Comparison of ENCODE assay signal across 9 mouse cellular contexts in genomic region chr4:126752024-126752607, GRCm38 (mm10). TPM values are rescaled to one million over a fixed set of nuclear protein-coding genes. Genes with fewer than 3 reads are reported as not detected.
A peak's percentile ranks its signal among the peaks of the same experiment; 100 is the strongest.
DNase-seq lines count a peak whose midpoint lies in the region; ATAC-seq and TF ChIP-seq lines count a peak whose summit lies in the region.
"Had no signal": no experiment of that assay in that cellular context is flagged by ENCODE, and none has a peak within 500 bp of the region (broad histone marks: within the 10 kb centered on the region; RNA-seq: fewer than 3 reads in every experiment).

No protein-coding gene starts in this region.

- peak overlapping the region; percentile 93 for H3K9ac ChIP-seq in heart, embryonic 16.5 days (ENCODE audit: low read length)
- peak overlapping the region; percentile 95 for H3K9ac ChIP-seq in liver, embryonic 16.5 days (ENCODE audit: low read depth, low read length)

- ATAC-seq in frontal cortex, adult (ENCODE audit: low TSS enrichment) = no peak
- ATAC-seq in heart, embryonic 16.5 days (replicated peaks; ENCODE audit: extremely low read depth, insufficient read depth, low FRiP score) = no peak
- ATAC-seq in liver, embryonic 16.5 days (ENCODE audit: low read depth) = no peak

- H3K4me2 ChIP-seq in heart, embryonic 16.5 days (ENCODE audit: low read depth, low read length) = peak overlapping the region; percentile 100
- peak overlapping the region; percentile 88 for H3K4me2 ChIP-seq in liver, embryonic 16.5 days (ENCODE audit: low read depth, low read length)

- intact Hi-C loops in gastrocnemius, postnatal 36 days (cut with DNase I) = no loop called here

- H3K27ac ChIP-seq in spleen, adult 2 months (ENCODE audit: insufficient read depth, low read length) = no peak overlapping the region
- peak overlapping the region; percentile 49 for H3K27ac ChIP-seq in heart, embryonic 16.5 days (ENCODE audit: low read length)
- no peak overlapping the region for H3K27ac ChIP-seq in liver, embryonic 16.5 days (ENCODE audit: low read length)

- peak; percentile 33 to 36 for DNase-seq in frontal cortex, postnatal 10 days (ENCODE audit: low spot score in 2 of 2)
- DNase-seq in spleen, adult 2 months (ENCODE audit: low read depth in 1 of 2, low spot score in 2 of 2) = no peak
- no peak for DNase-seq in spleen, adult 18-20 months
- DNase-seq in ovary, postnatal 36 days (ENCODE audit: low spot score) = no peak
- DNase-seq in gastrocnemius, postnatal 36 days = no peak

- TF ChIP-seq CTCF in spleen, adult 2 months (IDR thresholded peaks at IDR 0.05; ENCODE audit: extremely low read depth, insufficient read depth, insufficient read length, insufficient replicate concordance) = no peak

- H3K36me3 ChIP-seq in spleen, adult 2 months (ENCODE audit: control insufficient read depth, insufficient read depth, low read length) = peaks cover 13% of the 10 kb centered on the region
- H3K36me3 ChIP-seq in heart, embryonic 16.5 days (ENCODE audit: control insufficient read depth, insufficient read depth) = peaks cover 9% of the 10 kb centered on the region
- no peaks in the 10 kb centered on the region; the same call in 1 of the 2 replicates for H3K36me3 ChIP-seq in liver, embryonic 16.5 days (ENCODE audit: control insufficient read depth, insufficient read depth)

- H3K4me1 ChIP-seq in spleen, adult 2 months (ENCODE audit: control insufficient read depth, insufficient read depth, insufficient read length) = peaks cover 10% of the 10 kb centered on the region; the same call in 1 of the 2 replicates
- H3K4me1 ChIP-seq in heart, embryonic 16.5 days (ENCODE audit: control insufficient read depth, insufficient read depth, low read length) = peaks cover 30% of the 10 kb centered on the region
- H3K4me1 ChIP-seq in liver, embryonic 16.5 days (ENCODE audit: control insufficient read depth, low read depth, low read length) = peaks cover 15% of the 10 kb centered on the region

- no peak for TF ChIP-seq POLR2A in spleen, adult 2 months (IDR thresholded peaks at IDR 0.05; ENCODE audit: low read depth, low read length)

- no peaks in the 10 kb centered on the region for H3K9me3 ChIP-seq in heart, embryonic 16.5 days (replicated peaks; ENCODE audit: control insufficient read depth, low read length)
- no peaks in the 10 kb centered on the region for H3K9me3 ChIP-seq in liver, embryonic 16.5 days (replicated peaks; ENCODE audit: control insufficient read depth, low read length)

- peak overlapping the region; percentile 96 for H3K4me3 ChIP-seq in spleen, adult 2 months (ENCODE audit: extremely low read depth, insufficient read depth, insufficient read length)
- peak overlapping the region; percentile 82 for H3K4me3 ChIP-seq in heart, embryonic 16.5 days (ENCODE audit: low read length)
- H3K4me3 ChIP-seq in liver, embryonic 16.5 days (ENCODE audit: low read depth, low read length) = peak overlapping the region; percentile 92

- 31% methylated on average over 13 of the region's 13 CpGs for WGBS in spleen, adult 2 months
- WGBS in heart, embryonic 16.5 days = 5% methylated on average over 13 of the region's 13 CpGs
- WGBS in liver, embryonic 16.5 days (ENCODE audit: insufficient replicate concordance) = 17% methylated on average over 13 of the region's 13 CpGs

- H3K27me3 ChIP-seq in spleen, adult 2 months (ENCODE audit: control insufficient read depth, insufficient read depth, low read length) = no peaks in the 10 kb centered on the region
- H3K27me3 ChIP-seq in heart, embryonic 16.5 days (ENCODE audit: control insufficient read depth, insufficient read depth, low read length) = no peaks in the 10 kb centered on the region
- H3K27me3 ChIP-seq in liver, embryonic 16.5 days (ENCODE audit: control insufficient read depth, insufficient read depth, low read depth, low read length) = no peaks in the 10 kb centered on the region

RNA-seq across cellular contexts. Expression of gene Ncdn, which starts 1.1 kb away (rescaled TPM):
- polyA plus RNA-seq in spleen, adult 2 months (2012; rRNA removed) = 31.9 and 42.1 TPM in 2 replicates
- polyA plus RNA-seq in heart, embryonic 16.5 days (2015; fragmentation: Nextera tagmentation; extraction: Ambion mirVana) = 22.4 and 23.3 TPM in 2 replicates
- 6.1 and 6.7 TPM in 2 replicates for polyA plus RNA-seq in liver, embryonic 16.5 days (2015; fragmentation: Nextera tagmentation; extraction: Ambion mirVana)
- 1 to 10 TPM; 7.6 to 9.9 TPM for total RNA-seq in gastrocnemius, postnatal 36 days (2021)

RNA-seq across cellular contexts. Expression of gene AU040320, which starts 1.2 kb away (rescaled TPM):
- polyA plus RNA-seq in spleen, adult 2 months (2012; rRNA removed) = 24.8 and 27.0 TPM in 2 replicates
- 21.1 and 22.0 TPM in 2 replicates for polyA plus RNA-seq in heart, embryonic 16.5 days (2015; fragmentation: Nextera tagmentation; extraction: Ambion mirVana)
- polyA plus RNA-seq in liver, embryonic 16.5 days (2015; fragmentation: Nextera tagmentation; extraction: Ambion mirVana) = 6.9 and 8.5 TPM in 2 replicates
- total RNA-seq in gastrocnemius, postnatal 36 days (2021) = 10 to 100 TPM; 23.5 TPM

RNA-seq across cellular contexts. Expression of gene Tfap2e, which starts 16.1 kb away (rescaled TPM):
- 0.05 TPM in 1 of 2 replicates, not detected in the other for polyA plus RNA-seq in spleen, adult 2 months (2012; rRNA removed)
- polyA plus RNA-seq in heart, embryonic 16.5 days (2015; fragmentation: Nextera tagmentation; extraction: Ambion mirVana) = not detected in 2 replicates
- polyA plus RNA-seq in liver, embryonic 16.5 days (2015; fragmentation: Nextera tagmentation; extraction: Ambion mirVana) = not detected in 2 replicates
- not detected for total RNA-seq in gastrocnemius, postnatal 36 days (2021)
- total RNA-seq: layer of hippocampus, postnatal 25 days had no signal

Comparison
In these comparisons a context has a peak if more than half of its experiments do, and no peak if none do; other contexts are left out.
1. DNase-seq: peak in frontal cortex, postnatal 10 days (2 of 2); none in spleen, adult 2 months (0 of 2), spleen, adult 18-20 months (0 of 2), ovary, postnatal 36 days (single experiment) and gastrocnemius, postnatal 36 days (0 of 2).
2. Peak in every context shown above with its lines, with median percentiles within 50 percentile points of each other: H3K4me3 ChIP-seq.